Mouse (Mus musculus) CD4-positive, CD25-positive, alpha-beta regulatory T cell, adult 4 months (primary cell): ENCODE results near the gene Lag3. TPM values are rescaled to one million over a fixed set of nuclear protein-coding genes. Genes with fewer than 3 reads are reported as not detected.
"Not testable (repeated sequence)": the region's sequence is repeated elsewhere in the genome, so short reads cannot be mapped to it uniquely, and the experiment has no call there.

Experiments used
- ATAC-seq: one replicate; pipeline ENCODE4 v1.8.0; 2017
- polyA plus RNA-seq, 2 experiments: library from polyadenylated mRNA; unstranded; fragments of 100-300 nt; shearing (Covaris generic); gene quantifications; one replicate each; pipeline ENCODE4 v1.2.1; 2017

Gene Lag3
- polyA plus RNA-seq, 2 experiments from 2014 or later = 19.0 to 29.0 TPM

GRCm38 (mm10) chr6:124900056-124900800 lies 11.3 kb downstream of the Lag3 start:
- ATAC-seq = no peak

- ATAC-seq = peak; percentile 11
Measured at GRCm38 (mm10) chr6:124898359-124898758, 13.1 kb downstream of the Lag3 start.

- ATAC-seq = not testable (repeated sequence)
Measured at GRCm38 (mm10) chr6:124894113-124894512, 17.4 kb downstream of the Lag3 start.

- ATAC-seq = no peak
Measured at GRCm38 (mm10) chr6:124890997-124891396, 20.5 kb downstream of the Lag3 start.

GRCm38 (mm10) chr6:124888555-124889125 lies 22.9 kb downstream of the Lag3 start:
- ATAC-seq = no peak

- ATAC-seq = peak; percentile 36
Measured at GRCm38 (mm10) chr6:124887986-124888385, 23.5 kb downstream of the Lag3 start, which contains the start of gene Cd4. TSS of gene Cd4 (minus strand) at chr6:124888221.

- peak; percentile 28 for ATAC-seq
Measured at GRCm38 (mm10) chr6:124885956-124886381, 25.5 kb downstream of the Lag3 start.

- peak; percentile 92 for ATAC-seq
Measured at GRCm38 (mm10) chr6:124884714-124885500, 26.6 kb downstream of the Lag3 start.

- no peak for ATAC-seq
Measured at GRCm38 (mm10) chr6:124883351-124883750, 28.2 kb downstream of the Lag3 start.

- ATAC-seq = no peak
Measured at GRCm38 (mm10) chr6:124881821-124882220, 29.7 kb downstream of the Lag3 start.

GRCm38 (mm10) chr6:124879390-124879789 lies 32.1 kb downstream of the Lag3 start:
- no peak for ATAC-seq

- ATAC-seq = no peak
Measured at GRCm38 (mm10) chr6:124874348-124874747, 37.2 kb downstream of the Lag3 start.

- ATAC-seq = no peak
Measured at GRCm38 (mm10) chr6:124866560-124866959, 44.9 kb downstream of the Lag3 start.

- no peak for ATAC-seq
Measured at GRCm38 (mm10) chr6:124865766-124866362, 45.6 kb downstream of the Lag3 start.

- ATAC-seq = peak; percentile 63
Measured at GRCm38 (mm10) chr6:124863658-124864298, 47.7 kb downstream of the Lag3 start, which contains the start of gene Gpr162. TSS of gene Gpr162 (minus strand) at chr6:124863983.

- no peak for ATAC-seq
Measured at GRCm38 (mm10) chr6:124863125-124863657, 48.3 kb downstream of the Lag3 start.

- ATAC-seq = no peak
Measured at GRCm38 (mm10) chr6:124862406-124863124, 48.9 kb downstream of the Lag3 start.

- no peak for ATAC-seq
Measured at GRCm38 (mm10) chr6:124861802-124862201, 49.7 kb downstream of the Lag3 start.

- ATAC-seq = no peak
Measured at GRCm38 (mm10) chr6:124861266-124861665, 50.2 kb downstream of the Lag3 start.

- ATAC-seq = no peak
Measured at GRCm38 (mm10) chr6:124860511-124860910, 51.0 kb downstream of the Lag3 start.

GRCm38 (mm10) chr6:124859725-124860124 lies 51.8 kb downstream of the Lag3 start:
- ATAC-seq = peak; percentile 45
